Mouse (Mus musculus) kidney, adult 2 months (tissue): ENCODE data around the gene Thoc6. TPM values are rescaled to one million over a fixed set of nuclear protein-coding genes. Genes with fewer than 3 reads are reported as not detected.

Experiments
- DNase-seq: peaks from one replicate; pipeline ENCODE4 v3.0.0; 2021
- H3K27ac ChIP-seq: fragments of 200-500 bp; 2 replicates; pipeline ENCODE4 v1.5.1; 2012; ENCODE audit warnings: low read depth, low read length, control low read depth, inconsistent platforms; ENCODE audit not compliant: insufficient read depth
- H3K27me3 ChIP-seq: fragments of 200-500 bp; replicated peaks from 2 replicates; pipeline ENCODE4 v1.6.1; 2012; ENCODE audit warnings: mild to moderate bottlenecking, moderate library complexity, low read length, inconsistent platforms; ENCODE audit not compliant: control insufficient read depth, insufficient read depth
- H3K36me3 ChIP-seq: fragments of 200-500 bp; 2 replicates; pipeline ENCODE4 v1.6.1; 2012; ENCODE audit warnings: mild to moderate bottlenecking, moderate library complexity, low read length, inconsistent platforms; ENCODE audit not compliant: control insufficient read depth, insufficient read depth
- H3K4me1 ChIP-seq: fragments of 200-500 bp; 2 replicates; pipeline ENCODE4 v1.6.1; 2011; ENCODE audit warnings: low read length; ENCODE audit not compliant: control insufficient read depth, insufficient read depth
- H3K4me3 ChIP-seq: fragments of 200-500 bp; 2 replicates; pipeline ENCODE4 v1.5.1; 2011; ENCODE audit warnings: mild to moderate bottlenecking, low read depth, low read length, control low read depth; ENCODE audit not compliant: insufficient read depth
- CTCF ChIP-seq: fragments of 200-500 bp; conservative IDR thresholded peaks from 2 replicates; pipeline ENCODE4 v1.5.1; 2011; ENCODE audit warnings: low read depth, mild to moderate bottlenecking, control low read depth, low read length, moderate library complexity, mixed read lengths; ENCODE audit not compliant: insufficient read depth, insufficient read length
- POLR2A ChIP-seq: fragments of 200-500 bp; IDR thresholded peaks from one replicate; pipeline ENCODE4 v1.6.1; 2011; ENCODE audit warnings: low read depth, low read length, control low read depth
- WGBS: fragments of 180-500 bp; shearing (Covaris S2); methylation state at CpG from one replicate; pipeline ENCODE4 v1.1.7; 2018; 5-methylcytosine and 5-hydroxymethylcytosine counted together
- polyA plus RNA-seq: library from polyadenylated mRNA; depleted of rRNA; stranded (reverse); fragments of >200 nt; gene quantifications from 2 replicates; pipeline ENCODE4 v1.2.3, GENCODE M21; 2012; rRNA removed

The Thoc6 gene
- polyA plus RNA-seq, 1 experiment: 14.2 TPM

DNA sequence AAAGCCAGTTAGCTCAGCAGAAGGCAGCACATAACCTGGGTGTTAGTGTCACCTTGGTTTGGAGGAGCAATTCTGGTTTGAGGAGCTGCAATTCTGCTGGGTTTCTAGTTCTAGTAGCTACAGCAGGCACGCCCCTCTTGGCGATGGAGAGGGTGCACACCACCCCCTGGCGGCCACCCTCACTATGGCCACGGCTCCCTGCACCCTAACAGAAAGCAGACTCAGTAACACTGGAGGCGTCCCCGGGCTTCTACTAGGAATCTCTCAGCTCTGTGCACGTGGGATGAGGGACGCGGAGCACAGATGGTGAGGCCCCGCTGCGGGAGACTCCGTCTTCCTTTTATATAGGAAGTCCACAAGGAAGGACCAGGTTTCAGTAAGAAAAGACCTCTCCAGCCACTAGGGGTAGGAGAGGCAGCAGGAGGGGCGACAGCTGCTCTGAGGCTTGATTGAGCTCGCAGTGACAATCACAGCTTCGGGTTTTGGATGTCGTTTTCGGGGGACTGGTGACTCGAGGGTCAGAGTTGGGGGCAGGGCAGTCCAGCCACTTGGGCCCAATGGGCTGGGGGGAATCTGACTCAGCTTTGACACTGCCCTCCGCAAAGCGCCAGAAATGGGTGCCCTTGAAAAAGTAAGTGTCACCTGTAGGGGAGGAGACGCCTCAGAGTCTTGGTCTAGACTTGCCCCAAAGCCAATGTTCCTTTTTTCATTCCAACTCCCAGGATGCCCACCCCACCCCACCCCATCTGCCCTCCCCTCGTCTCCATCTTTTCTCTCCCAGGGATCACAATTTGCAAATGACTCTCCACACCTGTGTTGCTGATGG lies 43.3 kb downstream of the Thoc6 start:
- Histone ChIP-seq H3K4me3 (no peak overlapping the region), H3K4me1 (no peaks in the 10 kb centered on the region), H3K27me3 (no peaks in the 10 kb centered on the region), H3K36me3 (no peaks in the 10 kb centered on the region), H3K27ac (no peak overlapping the region)
- peak; percentile 64 for DNase-seq
- WGBS: 16% methylated on average over 22 of the region's 22 CpGs
- TF ChIP-seq POLR2A (no peak), CTCF (peak; percentile 78)

DNA sequence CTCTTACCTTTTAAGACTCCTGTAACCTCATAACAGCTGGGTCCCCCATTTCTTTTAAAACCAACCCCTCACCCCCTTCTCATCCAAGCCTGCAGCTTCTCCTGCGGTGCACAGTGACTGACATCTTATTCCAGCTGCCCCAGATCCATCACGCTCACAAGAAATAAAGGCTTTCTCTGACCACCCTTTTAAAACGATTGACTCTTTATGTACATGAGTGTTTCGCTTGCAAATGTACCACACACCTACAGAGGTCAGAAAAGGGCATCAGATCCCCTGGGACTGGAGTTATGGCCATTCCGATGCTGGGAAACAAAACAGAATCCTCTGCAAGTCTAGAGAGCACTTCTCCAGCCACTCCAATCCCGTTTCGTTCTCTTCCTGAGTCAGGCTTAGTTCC lies 45.9 kb downstream of the Thoc6 start:
- no peaks in the 10 kb centered on the region for H3K4me1 ChIP-seq
- 52% methylated on average over 7 of the region's 7 CpGs for WGBS
- no peaks in the 10 kb centered on the region for H3K36me3 ChIP-seq
- TF ChIP-seq CTCF: no peak
- no peak for TF ChIP-seq POLR2A
- H3K27me3 ChIP-seq: no peaks in the 10 kb centered on the region
- no peak for DNase-seq
- H3K4me3 ChIP-seq: no peak overlapping the region
- H3K27ac ChIP-seq: no peak overlapping the region

DNA sequence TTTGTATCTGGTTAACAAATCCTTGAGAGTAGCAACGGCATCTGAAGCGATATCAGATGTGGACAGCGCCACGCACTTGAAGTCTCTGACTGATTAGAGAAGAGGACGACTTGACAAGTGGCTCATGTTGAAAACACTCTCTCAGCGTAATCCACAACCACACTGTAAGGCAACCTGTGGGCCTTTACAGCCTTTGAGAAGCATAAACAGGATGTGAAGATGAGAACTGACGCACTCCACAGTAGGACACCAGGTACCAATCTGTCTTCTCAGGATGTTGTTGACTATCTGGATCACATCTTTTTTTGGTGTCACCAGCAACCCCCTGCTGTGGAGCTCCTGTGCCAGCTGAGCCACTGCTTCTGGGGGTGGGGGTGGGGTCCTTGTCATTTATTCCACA lies 53.3 kb downstream of the Thoc6 start:
- DNase-seq: no peak
- Histone ChIP-seq H3K27me3 (no peaks in the 10 kb centered on the region), H3K27ac (no peak overlapping the region), H3K36me3 (no peaks in the 10 kb centered on the region), H3K4me1 (no peaks in the 10 kb centered on the region), H3K4me3 (no peak overlapping the region)
- TF ChIP-seq CTCF (no peak), POLR2A (no peak)
- WGBS: 76% methylated on average over 7 of the region's 7 CpGs

Other genes with a start within 250 kb of the Thoc6 start
- gene Vmn2r117, start 194.2 kb downstream of the Thoc6 start, polyA plus RNA-seq: not detected in 2 replicates
- gene Zfp213, start 109.6 kb downstream of the Thoc6 start, polyA plus RNA-seq: 12.0 and 14.9 TPM in 2 replicates
- gene Zfp13, start 74.4 kb downstream of the Thoc6 start, polyA plus RNA-seq: 7.9 and 9.8 TPM in 2 replicates
- gene Zscan10, start 73.0 kb downstream of the Thoc6 start, polyA plus RNA-seq: 0.11 TPM in 1 of 2 replicates, not detected in the other
- 0.18 and 0.38 TPM in 2 replicates for gene Mmp25, start 28.6 kb downstream of the Thoc6 start, polyA plus RNA-seq
- gene Bicdl2, start 13.4 kb downstream of the Thoc6 start, polyA plus RNA-seq: 1.7 TPM in 2 replicates
- gene Hcfc1r1, start 286 bp downstream of the Thoc6 start, polyA plus RNA-seq: 367 and 378 TPM in 2 replicates
- 10.0 and 14.4 TPM in 2 replicates for gene Tnfrsf12a, start 3.6 kb upstream of the Thoc6 start, polyA plus RNA-seq
- 2.5 and 2.6 TPM in 2 replicates for gene Cldn6, start 5.4 kb upstream of the Thoc6 start, polyA plus RNA-seq
- gene Cldn9, start 10.1 kb upstream of the Thoc6 start, polyA plus RNA-seq: 0.14 and 0.45 TPM in 2 replicates
- 0.05 TPM in 1 of 2 replicates, not detected in the other for gene 1520401A03Rik, start 48.9 kb upstream of the Thoc6 start, polyA plus RNA-seq
- gene Pkmyt1, start 52.5 kb upstream of the Thoc6 start, polyA plus RNA-seq: 4.1 and 5.2 TPM in 2 replicates
- 9.7 and 10.8 TPM in 2 replicates for gene Paqr4, start 67.0 kb upstream of the Thoc6 start, polyA plus RNA-seq
- gene Kremen2, start 72.0 kb upstream of the Thoc6 start, polyA plus RNA-seq: 0.17 and 0.27 TPM in 2 replicates
- 41.7 and 45.2 TPM in 2 replicates for gene Flywch1, start 97.7 kb upstream of the Thoc6 start, polyA plus RNA-seq
- gene Flywch2, start 112.2 kb upstream of the Thoc6 start, polyA plus RNA-seq: 9.3 and 12.2 TPM in 2 replicates
- gene Srrm2, start 116.7 kb upstream of the Thoc6 start, polyA plus RNA-seq: 394 and 443 TPM in 2 replicates
- gene Elob, start 155.3 kb upstream of the Thoc6 start, polyA plus RNA-seq: 687 and 762 TPM in 2 replicates
- not detected in 2 replicates for gene Prss33, start 162.2 kb upstream of the Thoc6 start, polyA plus RNA-seq
- not detected in 2 replicates for gene Prss32, start 170.0 kb upstream of the Thoc6 start, polyA plus RNA-seq
- 0.08 and 0.16 TPM in 2 replicates for gene Prss41, start 170.3 kb upstream of the Thoc6 start, polyA plus RNA-seq
- 0.14 TPM in 2 replicates for gene Prss21, start 194.2 kb upstream of the Thoc6 start, polyA plus RNA-seq
- gene Dcpp1, start 207.0 kb upstream of the Thoc6 start, polyA plus RNA-seq: not detected in 2 replicates
- gene Dcpp2, start 207.0 kb upstream of the Thoc6 start, polyA plus RNA-seq: not detected in 2 replicates
- gene Dcpp3, start 243.6 kb upstream of the Thoc6 start, polyA plus RNA-seq: not detected in 2 replicates